Mouse (Mus musculus) lung, adult 2 months (tissue): ENCODE results near the gene Kbtbd12. TPM values are rescaled to one million over a fixed set of nuclear protein-coding genes. Genes with fewer than 3 reads are reported as not detected.

ENCODE experiments used
- DNase-seq: peaks from one replicate; pipeline ENCODE4 v3.0.0; 2022
- H3K4me1 ChIP-seq: fragments of 200-500 bp; 2 replicates; pipeline ENCODE4 v1.6.1; 2011; ENCODE audit warnings: low read length; ENCODE audit not compliant: control insufficient read depth, insufficient read depth
- H3K4me3 ChIP-seq: fragments of 200-500 bp; replicated peaks from 2 replicates; pipeline ENCODE3; 2011; ENCODE audit warnings: low read depth, mild to moderate bottlenecking, control low read depth, low read length; ENCODE audit errors: extremely low read depth
- CTCF ChIP-seq: fragments of 200-500 bp; IDR thresholded peaks from 2 replicates; pipeline ENCODE4 v1.5.1; 2011; ENCODE audit warnings: mild to moderate bottlenecking, low read length, control low read depth; ENCODE audit not compliant: insufficient read depth
- POLR2A ChIP-seq: fragments of 200-500 bp; IDR thresholded peaks from 2 replicates; pipeline ENCODE4 v1.6.1; 2011; ENCODE audit warnings: low read depth, mild to moderate bottlenecking, control low read depth, low read length, borderline replicate concordance; ENCODE audit errors: extremely low read depth
- WGBS: fragments of 180-500 bp; shearing (Covaris S2); methylation state at CpG from one replicate; pipeline ENCODE4 v1.1.7; 2018; 5-methylcytosine and 5-hydroxymethylcytosine counted together
- polyA plus RNA-seq: library from polyadenylated mRNA; depleted of rRNA; stranded (reverse); fragments of >200 nt; gene quantifications from 2 replicates; pipeline ENCODE4 v1.2.3, GENCODE M21; 2012

The Kbtbd12 gene
- polyA plus RNA-seq, 1 experiment = 1.8 TPM

DNA sequence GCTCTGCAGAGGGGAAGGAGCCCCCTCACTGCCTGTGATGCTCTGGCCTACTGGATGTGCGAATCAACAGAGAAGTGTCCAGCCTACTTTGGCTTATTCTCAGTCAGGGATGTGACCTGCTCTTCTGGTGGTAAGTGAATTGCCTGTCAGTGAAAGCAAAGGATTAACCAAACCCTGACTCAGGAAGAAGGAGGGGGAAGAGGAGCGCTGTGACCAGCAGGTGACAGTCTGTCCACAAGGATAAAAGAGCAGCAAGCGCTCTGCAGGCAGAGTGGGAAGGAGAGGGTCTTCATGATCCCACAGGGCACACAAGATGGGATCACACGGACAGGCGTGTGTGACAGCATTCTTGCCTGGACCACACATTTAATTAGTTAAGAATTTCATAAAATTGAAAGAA lies 78.1 kb downstream of the Kbtbd12 start:
- 55% methylated on average over 5 of the region's 5 CpGs for WGBS
- no peak for DNase-seq
- H3K4me1 ChIP-seq = no peaks in the 10 kb centered on the region
- H3K4me3 ChIP-seq = no peak overlapping the region
- TF ChIP-seq POLR2A = no peak
- TF ChIP-seq CTCF = peak; percentile 38; the same call in 1 of the 2 replicates

DNA sequence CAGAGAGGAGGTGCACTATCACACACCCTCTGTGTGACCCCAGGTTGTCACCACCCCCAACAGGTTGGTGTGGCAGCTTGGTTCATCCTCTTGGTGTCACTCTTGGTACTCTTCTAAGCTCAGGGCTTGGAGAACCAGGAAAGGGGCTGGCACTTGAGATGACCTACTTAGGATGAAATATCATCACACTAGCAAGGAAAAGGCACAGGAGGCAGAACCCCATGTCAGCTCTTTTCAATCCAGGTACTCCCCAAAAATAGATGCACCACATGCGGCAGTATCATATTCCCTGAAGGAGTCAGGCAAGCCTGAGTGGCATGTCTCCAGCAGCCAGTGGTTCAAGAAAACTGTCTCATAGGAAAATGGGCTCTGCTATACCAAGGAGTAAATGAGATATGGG lies 79.7 kb downstream of the Kbtbd12 start:
- 78% methylated on average over 1 of the region's 1 CpGs for WGBS
- no peaks in the 10 kb centered on the region for H3K4me1 ChIP-seq
- no peak overlapping the region for H3K4me3 ChIP-seq
- TF ChIP-seq POLR2A = no peak
- TF ChIP-seq CTCF = no peak
- no peak for DNase-seq

DNA sequence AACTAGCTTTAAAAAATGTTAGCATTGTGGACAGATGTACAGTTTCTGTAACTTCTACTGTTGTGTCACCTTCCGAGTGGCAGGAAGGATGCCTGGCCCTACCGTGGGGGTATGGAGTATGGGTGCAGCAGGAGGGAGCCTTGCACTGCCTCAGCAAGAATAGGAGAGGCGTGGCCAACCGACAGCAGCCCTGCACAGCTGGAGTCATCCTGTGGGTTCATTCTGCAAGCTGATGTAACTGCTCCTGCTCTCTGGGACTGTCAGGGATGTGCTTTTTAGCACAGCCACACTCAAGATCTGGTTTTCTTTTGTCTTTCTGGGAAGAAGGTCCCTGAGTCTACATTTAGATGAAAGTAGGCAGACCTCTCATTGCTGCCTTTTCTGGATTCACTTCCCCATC lies 80.2 kb downstream of the Kbtbd12 start:
- TF ChIP-seq POLR2A = no peak
- TF ChIP-seq CTCF = no peak
- 21% methylated on average over 4 of the region's 4 CpGs for WGBS
- no peak for DNase-seq
- H3K4me1 ChIP-seq = no peaks in the 10 kb centered on the region
- no peak overlapping the region for H3K4me3 ChIP-seq

DNA sequence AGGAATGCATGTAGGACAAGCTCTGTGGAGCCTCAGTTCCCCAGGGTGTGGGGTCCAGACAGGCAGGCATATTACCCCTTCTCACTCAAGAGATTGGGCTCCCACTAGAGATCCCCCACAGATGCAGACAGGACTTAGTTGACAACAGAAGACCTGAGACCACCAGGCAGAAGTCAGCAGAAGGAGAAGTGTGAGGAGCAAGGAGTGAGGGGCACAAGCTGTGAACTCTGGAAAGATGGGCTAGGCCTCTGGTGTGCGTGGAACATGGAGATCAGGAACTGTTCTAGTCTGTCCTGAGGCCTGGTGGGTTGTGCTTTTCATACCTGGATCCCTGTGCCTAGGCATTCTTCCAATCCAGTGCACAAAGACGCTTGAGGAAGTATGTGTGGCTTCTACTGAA lies 87.8 kb downstream of the Kbtbd12 start:
- 86% methylated on average over 2 of the region's 2 CpGs for WGBS
- DNase-seq = no peak
- H3K4me3 ChIP-seq = no peak overlapping the region
- no peak for TF ChIP-seq POLR2A
- TF ChIP-seq CTCF = no peak
- H3K4me1 ChIP-seq = no peaks in the 10 kb centered on the region; the same call in 1 of the 2 replicates

DNA sequence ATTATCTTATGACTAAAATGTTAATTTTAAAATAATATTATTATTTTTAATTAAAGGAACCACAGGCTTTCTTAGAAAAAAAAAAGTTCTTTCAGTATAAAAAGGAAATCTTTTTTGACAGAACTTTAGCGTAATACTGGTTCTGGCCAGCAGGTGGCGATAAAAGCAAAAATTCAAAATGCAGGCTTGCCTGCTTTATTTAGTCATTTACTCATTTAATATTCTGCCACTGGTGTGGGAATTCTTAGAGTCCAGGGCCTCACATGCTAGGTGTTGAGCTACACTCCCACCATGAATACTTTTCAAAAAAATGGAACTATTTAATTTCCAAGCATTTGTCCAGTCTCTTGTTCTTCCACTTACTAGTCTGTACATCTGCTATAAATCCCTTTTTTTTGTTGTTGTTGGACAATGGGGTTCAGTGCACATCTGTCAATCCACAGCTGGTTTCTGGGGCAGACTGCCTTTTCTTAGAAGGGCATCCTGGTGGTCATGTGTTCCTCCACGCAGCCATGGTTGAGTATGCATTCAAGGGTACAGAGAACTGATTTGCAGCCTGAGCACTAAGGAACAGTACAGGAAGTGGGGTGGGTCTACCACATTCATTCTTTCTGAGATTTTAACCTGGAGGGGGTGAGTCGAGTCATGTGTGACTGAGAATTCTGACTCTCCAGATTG lies 88.5 kb downstream of the Kbtbd12 start:
- peak; percentile 66 for DNase-seq
- Histone ChIP-seq H3K4me1 (no peaks in the 10 kb centered on the region; the same call in 1 of the 2 replicates), H3K4me3 (no peak overlapping the region)
- TF ChIP-seq POLR2A (no peak), CTCF (no peak)
- WGBS = 25% methylated on average over 4 of the region's 4 CpGs

DNA sequence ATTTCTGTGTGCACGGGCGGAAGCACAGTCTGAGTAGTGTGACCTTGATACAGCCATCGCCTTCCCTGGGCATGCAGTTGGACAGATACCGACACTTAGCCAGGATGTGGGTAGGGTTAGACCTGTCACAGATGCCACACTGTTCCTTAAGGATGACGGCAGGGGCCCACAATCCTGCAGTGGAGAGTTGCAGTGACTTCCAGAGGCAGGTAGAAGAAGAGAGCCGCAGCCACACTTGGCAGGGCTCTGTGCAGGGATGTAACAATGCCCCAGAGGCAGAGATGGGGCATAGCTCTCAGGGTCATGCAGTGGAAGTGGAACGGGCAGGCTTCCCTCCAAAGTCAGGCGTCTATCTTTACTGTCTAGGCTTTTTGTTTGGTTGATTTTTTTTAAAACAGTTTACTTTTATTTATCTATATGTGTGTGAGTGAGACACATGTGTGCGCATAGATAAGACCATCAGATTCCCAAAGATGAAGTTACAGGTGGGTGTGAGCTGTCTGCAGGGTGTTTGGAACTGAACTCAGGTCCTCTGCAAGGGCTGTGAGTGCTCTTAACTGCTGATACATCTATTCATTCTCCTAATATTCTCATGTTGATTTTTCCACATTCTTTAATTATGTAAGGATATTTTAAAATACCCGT lies 89.2 kb downstream of the Kbtbd12 start:
- DNase-seq = no peak
- WGBS = 73% methylated on average over 10 of the region's 10 CpGs
- TF ChIP-seq CTCF = no peak
- TF ChIP-seq POLR2A = no peak

DNA sequence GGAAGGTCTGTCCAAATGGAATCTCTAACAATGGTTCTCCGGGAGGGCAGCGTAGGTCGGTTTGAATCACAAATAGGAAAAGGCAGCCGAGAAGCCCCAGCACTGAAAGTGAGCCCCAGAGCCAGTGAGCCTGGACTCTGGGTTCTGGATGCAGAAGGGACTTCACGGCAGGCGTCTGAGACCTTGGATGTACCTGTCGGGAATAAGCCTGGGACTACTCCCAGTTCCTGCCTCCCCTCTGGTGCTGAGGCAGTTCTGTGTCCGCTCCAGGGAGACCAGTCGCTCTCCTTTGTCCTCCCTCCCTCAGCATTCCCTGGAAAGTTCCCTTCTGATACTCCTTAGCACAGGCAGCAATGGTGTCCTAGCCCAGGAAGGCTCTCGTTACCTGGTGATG lies 92.4 kb downstream of the Kbtbd12 start:
- TF ChIP-seq CTCF (no peak), POLR2A (no peak)
- Histone ChIP-seq H3K4me1 (no peaks in the 10 kb centered on the region; the same call in 1 of the 2 replicates), H3K4me3 (no peak overlapping the region)
- DNase-seq = no peak
- 42% methylated on average over 10 of the region's 10 CpGs for WGBS

More for the DNA sequence above, 89.2 kb downstream of the Kbtbd12 start:
- Histone ChIP-seq H3K4me3 (no peak overlapping the region), H3K4me1 (no peaks in the 10 kb centered on the region; the same call in 1 of the 2 replicates)

DNA sequence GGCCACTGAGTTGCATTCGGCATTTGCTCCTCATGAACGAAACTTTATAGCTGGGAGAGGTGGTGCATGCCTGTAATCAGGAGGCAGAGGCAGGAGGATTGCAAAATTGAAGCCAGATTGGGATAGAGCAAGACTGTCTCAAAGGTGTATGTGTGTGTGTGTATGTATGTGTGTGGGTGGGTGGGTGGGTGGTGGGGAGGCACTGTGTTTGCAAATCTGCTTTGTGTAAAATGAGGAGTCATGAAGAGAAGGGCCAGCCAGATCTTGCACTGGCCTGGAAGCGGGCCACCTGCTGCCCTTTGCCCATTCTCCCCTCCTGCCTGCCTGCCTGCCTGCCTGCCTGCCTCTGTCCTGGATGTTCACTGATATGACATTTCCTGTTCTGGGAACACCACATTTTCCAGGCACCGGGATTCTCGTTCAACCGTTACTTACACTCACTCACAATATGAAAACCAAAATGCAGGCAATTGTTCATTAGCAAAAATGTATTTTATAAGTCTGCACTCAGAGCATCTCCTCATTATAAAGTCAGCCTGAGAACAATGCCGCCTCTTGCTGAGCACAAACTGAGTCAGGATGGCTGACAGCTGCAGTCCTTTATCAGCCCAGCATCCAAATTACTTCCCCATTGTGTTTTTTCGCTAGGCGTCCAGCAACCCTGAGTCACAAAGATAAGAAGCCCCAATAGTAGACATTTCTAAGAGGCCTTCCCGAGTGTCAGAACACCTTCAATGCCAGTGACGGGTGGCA lies 92.9 kb downstream of the Kbtbd12 start:
- WGBS = 29% methylated on average over 11 of the region's 11 CpGs
- no peak for TF ChIP-seq CTCF
- TF ChIP-seq POLR2A = no peak
- H3K4me1 ChIP-seq = no peaks in the 10 kb centered on the region; the same call in 1 of the 2 replicates
- no peak for DNase-seq
- H3K4me3 ChIP-seq = no peak overlapping the region

DNA sequence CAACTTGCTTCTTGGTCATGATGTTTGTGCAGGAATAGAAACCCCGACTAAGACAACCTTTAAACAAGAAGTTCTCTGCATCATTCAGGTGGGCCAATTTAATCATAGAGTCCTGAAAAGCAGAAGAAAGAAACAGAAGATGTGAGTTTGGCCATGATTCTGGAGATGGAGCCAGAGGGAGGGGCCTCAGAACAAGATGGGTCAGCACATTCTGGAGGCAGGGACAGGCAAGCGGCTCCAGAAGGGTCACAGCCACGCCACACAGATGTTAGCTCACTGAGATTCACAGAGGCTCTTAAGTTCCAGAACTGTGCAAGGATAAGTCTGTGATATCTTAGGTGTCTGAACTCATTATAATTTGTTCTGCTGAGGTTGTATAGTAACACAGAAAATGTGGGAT lies 93.5 kb downstream of the Kbtbd12 start:
- no peak overlapping the region for H3K4me3 ChIP-seq
- WGBS = 69% methylated on average over 3 of the region's 3 CpGs
- no peaks in the 10 kb centered on the region; the same call in 1 of the 2 replicates for H3K4me1 ChIP-seq
- DNase-seq = no peak
- no peak for TF ChIP-seq POLR2A
- no peak for TF ChIP-seq CTCF
